Mouse (Mus musculus): Measurements from ENCODE around the gene Rpl3.

Rpl3 gene

DNA sequence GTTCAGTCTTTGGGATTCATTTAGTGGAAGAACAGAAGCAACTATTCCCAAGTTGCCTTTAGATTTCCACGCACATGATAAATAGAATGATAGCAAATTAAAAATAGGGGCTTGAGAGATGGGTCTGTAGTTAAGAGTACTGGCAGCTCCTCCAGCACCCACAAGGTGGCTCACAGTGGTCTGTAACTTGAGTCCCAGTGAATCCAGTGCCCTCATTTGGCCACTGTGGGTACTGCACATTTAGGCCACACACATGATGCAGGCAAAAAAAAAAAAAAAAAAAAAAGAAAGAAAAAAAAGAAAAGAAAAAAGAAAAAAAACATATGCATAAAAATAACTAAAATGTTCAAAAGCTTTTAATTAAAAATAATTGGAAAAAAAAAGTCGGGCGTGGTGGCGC lies 3.0 kb downstream of the Rpl3 start:
- peak; percentile 85 to 95 for DNase-seq (ENCODE audit: low read depth in 2 of 2, low spot score in 2 of 2)

DNA sequence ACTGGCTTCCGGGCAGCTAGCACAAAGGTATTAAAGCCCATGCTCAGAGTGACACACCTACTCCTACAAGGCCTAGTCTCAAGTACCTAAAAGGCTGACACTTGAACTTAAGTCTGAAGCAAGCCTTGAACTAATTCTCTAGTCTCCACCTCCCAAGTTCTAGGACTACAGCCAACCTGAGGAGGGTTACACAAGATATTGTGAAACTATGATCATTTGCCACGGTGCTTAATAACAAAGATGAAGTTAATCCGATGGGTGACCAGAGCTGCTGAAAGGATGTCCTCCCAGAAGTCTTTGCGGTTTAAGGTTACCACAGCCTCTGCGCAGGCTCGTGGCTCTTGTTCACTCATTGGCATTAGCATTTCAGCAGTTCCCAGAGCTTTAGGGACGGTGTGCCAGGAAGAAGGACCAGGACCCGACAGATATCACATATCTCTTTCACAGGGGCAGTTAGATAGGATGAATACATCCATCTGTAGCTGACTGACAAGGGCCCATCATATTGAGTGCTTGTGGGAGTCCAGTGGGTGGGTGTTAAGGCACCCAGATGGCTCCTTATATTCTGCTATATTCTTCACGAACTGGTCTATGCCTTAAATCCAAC lies 4.2 kb downstream of the Rpl3 start:
- no peak for DNase-seq (ENCODE audit: low read depth in 2 of 2, low spot score in 2 of 2)

DNA sequence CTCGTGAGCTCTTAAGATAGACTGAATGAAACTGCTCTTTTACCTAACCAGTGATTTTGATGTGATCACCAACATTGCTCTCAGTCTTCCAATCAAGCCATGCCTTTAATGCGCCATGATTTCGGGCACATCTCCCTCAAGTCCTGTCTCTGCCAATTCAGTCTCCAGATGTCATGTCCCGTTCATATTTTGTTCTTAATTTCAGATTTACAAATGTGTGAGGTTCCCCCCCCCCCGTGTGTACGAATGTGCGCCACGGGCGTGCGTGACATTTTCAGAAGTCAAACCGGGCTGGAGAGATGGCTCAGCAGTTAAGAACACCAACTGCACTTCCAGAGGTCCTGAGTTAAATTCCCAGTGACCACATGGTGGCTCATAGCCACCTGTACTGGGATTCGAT lies 7.9 kb downstream of the Rpl3 start:
- no peak for DNase-seq (ENCODE audit: low read depth in 2 of 2, low spot score in 2 of 2)

DNA sequence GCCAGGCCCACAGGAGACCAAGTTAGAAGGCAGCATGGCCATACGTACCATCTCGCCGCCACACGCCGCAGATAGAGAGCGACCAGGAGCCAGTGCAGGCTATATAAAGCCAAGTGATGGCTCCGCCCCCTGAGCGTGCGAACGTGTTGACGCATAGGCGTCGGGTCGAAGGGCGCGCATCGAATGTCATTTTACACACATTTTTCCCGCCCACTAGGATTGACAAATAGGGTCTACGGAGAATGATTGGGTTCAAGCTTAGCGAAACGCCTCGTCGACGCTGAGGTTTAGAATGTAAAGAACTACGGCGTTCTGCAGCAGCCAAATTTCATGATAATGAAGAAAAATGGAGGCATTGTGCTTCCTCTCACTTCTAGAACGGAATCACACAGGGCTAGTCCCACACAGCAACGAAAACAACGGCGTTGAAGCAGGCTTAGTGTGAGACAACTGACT lies 8.4 kb downstream of the Rpl3 start:
- peak; percentile 99 for DNase-seq (ENCODE audit: low read depth in 2 of 2, low spot score in 2 of 2)

DNA sequence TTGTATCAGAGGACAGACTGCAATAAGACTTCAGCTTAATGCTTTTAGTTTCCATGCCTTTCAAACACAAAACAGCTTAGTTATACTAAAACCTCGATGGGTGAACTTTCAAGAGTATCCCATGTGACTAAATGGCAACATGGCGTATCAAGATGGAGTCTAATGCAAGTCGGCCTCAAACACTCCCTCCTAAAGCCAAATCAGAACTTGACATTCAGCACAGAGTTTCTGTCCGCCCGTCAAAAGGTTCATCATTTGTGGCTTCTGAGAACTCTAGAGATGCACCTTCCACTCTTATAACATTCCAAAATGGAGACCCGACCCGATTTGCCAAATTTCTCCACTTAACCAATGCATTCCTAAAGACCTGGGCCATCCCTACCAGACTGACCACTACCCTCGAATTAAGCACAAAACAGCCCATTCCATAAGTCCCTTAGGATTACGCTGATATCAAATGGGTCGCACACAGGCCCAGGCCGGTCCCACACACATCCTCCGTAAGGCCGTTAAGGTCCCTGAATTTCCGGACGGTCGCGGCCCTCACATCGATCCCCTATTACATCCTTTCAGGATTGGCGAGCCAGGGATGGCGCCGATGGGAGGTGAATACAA lies 8.9 kb downstream of the Rpl3 start:
- peak in 1 of 2 experiments; percentile 27 for DNase-seq (ENCODE audit: low read depth in 2 of 2, low spot score in 2 of 2)

DNA sequence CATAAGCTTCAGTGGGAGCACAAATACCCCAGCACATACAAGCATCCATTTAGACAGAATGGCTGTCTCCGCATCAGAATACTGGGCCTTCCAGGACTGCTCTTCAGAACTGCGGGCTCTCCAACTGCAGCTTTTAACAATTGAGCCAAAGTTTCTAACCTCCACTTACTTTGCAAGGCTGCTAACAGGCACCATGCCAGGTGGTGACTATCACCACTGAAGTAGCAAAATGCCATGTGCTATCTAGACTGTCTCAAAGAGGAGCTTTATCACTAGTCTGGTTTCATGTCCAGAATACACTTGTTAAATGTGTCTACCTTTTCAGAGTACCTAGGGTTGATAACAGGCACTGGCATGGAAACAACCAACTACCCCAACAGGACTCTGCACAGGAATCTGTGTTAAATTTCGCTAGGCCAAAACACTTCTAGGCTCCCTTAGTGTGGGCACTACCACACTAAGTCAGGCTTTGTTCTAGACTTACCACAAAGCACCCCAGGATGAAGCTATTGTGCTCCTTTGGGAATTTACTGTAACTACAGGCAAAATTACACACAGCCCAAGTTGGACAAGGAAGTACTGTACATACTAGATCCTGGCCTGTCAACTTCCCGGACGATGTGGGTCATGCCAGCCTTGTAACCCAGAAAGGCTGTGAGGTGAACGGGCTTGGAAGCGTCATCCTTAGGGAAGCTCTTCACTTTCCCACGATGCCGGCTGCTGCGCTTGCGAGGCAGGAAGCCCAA lies 9.7 kb downstream of the Rpl3 start:
- DNase-seq (ENCODE audit: low read depth in 2 of 2, low spot score in 2 of 2), result no peak

DNA sequence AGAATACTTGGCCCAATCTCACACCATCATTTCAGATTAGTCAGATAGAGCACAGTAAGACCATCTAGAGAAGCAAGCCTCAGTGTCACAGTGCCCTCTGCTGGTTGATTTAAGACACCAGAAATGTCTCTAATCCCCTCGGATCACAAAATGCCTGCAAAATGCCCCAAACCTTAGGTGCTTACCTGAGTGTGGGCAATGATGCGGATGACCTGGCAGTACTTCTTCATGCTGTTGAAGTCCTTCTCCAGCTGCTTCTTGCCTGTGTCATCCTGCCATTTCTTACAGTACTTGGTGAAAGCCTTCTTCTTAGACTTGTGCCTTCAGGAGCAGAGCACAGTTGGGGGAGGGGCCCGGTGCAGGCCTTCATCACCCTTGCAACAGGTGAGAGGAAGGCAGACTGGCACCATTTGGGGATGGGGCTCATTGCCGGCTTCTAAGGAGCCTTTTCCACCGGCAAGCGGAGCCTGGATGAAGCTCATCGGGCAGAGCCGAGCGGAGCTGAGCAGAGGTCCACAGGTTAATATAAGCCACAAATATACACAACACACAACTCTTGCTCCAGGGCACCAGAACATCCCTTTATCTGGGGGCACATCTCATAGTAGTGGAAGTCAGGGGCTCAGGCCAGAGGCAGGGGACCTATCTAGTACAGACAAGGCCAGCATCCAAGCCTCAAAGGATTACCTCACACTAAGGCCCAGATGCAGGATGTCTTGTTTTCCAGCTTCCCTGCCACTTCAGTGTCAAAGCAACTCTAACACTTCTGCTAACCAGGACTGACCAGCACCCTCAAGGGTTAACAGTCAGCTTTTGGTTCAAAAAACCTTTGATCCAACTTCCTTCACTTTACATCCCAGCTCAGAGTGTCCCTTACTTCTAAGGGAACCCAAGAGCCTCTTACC lies 10.7 kb downstream of the Rpl3 start:
- peak; percentile 27 to 58 for DNase-seq (ENCODE audit: low read depth in 2 of 2, low spot score in 2 of 2)

DNA sequence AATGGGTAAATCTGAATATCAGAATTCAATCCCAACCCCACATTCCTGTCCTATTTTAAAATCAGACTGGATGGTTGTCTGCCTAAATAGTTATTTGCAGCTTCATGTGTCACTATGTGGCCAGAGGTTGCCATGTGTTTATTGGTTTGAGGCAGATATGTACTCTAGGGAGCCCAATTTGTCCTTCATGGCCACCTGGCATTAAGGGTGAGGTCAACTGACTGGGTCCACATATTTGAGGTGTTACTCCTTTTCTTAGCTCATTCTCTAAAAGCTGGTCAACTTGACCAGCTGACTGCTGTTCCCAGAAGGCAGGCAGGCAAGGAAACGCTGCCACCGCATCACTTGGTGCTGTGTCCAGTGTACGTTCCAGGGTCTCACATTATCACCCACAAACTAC lies 11.7 kb downstream of the Rpl3 start:
- no peak for DNase-seq (ENCODE audit: low read depth in 2 of 2, low spot score in 2 of 2)

DNA sequence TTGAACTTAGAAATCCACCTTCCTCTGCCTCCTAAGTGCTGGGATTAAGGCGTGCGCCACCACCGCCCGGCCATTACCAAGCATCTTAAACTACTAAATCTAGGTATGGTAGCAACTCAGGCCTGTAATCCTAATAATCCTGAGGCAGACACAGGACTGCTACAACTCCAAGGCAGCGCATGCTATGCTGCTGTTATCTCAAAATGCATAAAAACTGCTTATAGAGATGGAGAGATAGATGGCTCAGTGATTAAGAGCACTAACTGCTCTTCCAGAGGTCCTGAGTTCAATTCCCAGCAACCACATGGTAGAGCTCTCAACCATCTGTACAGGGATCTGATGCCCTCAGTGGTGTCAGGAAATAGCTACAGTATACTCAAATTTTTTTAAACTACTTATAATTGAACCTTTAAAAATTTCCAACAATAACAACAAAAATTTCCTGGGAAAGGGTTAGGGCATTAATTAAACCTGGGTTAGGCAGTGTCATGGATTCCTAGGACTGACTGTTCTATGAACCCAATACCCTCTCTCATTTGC lies 12.5 kb downstream of the Rpl3 start:
- no peak for DNase-seq (ENCODE audit: low read depth in 2 of 2, low spot score in 2 of 2)

DNA sequence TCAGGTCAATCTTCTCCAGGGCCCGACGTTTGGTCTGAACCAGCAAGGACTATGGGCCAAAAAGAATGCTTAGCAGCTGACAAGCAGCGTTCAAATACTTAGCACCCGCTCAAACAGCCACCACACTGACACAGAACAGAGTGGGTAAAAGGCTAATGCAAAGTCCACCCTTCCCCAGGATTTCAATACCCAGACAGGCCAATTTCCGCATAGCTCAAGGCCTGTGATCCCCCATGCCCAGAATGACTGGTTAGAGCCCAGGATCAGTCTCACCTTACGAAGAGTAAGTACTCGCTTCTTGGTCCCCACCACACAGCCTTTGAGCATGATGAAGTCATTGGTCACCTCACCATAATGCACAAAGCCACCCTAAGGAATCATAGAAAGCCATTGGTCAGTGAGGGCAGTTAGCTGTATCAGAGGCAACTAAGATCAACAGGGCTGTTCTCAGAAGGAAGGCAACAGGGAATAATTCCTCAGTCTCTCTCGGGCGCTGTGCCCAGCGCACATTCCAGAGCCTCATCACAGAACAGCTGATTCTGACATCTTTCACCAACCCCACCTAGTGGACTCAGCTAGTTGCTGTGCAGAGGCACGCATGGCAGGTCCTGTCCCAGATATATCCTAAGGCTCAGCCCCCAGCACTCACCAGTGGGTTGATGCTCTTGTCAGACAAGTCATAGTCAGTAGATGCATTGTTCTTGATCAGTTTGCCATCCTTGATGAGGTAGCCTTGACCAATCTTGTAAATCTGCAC lies 13.4 kb downstream of the Rpl3 start:
- no peak for DNase-seq (ENCODE audit: low read depth in 2 of 2, low spot score in 2 of 2)

DNA sequence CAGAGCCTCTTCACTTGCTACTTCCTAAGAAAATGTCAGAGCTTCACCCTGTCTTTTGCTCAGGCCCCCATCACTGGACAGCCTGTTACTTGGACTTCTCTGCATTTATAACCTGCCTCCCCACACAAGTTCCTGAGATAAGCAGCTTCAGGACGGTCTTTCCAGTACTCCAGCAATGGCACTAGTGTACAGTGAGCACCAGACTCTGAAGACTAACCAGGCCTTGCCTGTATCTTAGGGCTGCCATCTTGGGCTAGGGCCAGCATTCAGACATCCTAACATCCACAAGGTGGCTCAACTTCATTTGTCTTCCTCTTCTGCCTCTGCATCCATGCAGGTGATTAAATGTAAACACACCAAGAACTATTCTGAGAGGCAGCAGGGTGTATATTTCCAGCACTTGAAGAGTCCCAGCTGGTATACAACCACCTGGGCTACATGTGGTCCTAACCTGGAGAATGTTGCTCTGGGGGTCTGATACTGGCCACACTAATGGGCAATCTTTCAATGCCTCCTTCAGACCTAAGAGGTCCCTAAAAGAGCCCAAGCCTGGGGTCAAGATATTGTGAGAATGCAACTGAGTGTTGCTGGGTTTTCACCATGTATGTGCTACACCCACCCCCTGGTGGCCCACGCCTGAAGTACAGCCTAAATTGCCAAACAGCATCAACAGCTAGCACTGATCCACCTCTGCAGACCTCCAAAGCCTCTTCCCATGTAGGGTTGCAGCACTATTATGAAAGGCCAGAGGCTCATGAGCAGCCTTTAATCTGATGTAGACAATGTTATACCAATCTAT lies 15.1 kb downstream of the Rpl3 start:
- DNase-seq (ENCODE audit: low read depth in 2 of 2, low spot score in 2 of 2), result peak; percentile 59 to 78

DNA sequence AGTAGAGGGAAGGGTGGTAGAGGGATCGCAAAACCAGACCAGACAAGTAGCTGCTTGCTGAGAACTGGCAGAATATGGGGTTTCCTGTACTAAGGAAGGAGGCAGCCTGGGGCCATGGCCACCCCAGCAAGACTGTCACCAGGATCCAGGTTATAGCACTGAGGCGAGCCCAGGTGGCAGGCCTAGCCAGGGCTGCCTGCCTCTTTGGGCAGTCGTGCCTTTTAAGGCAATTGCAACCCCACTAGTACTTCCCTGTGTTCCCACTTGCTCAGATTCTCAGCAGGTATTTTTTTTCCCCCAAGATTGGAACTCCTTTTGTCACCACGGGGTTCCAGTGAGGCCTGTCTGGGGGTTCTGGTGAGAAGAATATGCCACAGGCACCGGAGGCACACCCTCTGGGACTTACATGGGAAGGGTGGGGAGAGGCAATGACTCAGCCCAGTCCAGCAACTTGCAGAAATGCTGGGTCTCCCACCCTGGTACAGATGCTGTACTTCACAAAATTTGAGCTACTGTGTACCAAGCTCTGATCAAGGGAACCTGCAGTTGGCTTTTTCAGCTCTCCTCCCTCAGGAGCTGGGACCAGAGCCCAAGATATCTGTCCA lies 15.8 kb downstream of the Rpl3 start:
- no peak for DNase-seq (ENCODE audit: low read depth in 2 of 2, low spot score in 2 of 2)

DNA sequence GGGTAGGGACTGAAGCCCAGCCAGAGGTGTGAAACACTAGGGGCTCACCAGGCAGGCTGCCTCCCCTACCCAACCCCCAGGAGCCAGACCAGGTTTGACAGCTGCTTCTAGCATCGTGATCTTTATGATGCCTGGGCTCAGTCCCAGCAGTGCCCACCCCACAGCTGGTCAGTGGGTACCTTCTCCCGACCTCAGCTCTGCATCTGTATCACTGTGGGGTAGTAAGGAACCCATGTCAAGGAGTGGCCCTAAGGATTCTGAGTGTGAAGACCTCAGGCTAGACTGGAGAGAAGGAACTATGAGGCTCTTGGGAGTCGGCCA lies 16.3 kb downstream of the Rpl3 start:
- DNase-seq (ENCODE audit: low read depth in 2 of 2, low spot score in 2 of 2), result no peak

DNA sequence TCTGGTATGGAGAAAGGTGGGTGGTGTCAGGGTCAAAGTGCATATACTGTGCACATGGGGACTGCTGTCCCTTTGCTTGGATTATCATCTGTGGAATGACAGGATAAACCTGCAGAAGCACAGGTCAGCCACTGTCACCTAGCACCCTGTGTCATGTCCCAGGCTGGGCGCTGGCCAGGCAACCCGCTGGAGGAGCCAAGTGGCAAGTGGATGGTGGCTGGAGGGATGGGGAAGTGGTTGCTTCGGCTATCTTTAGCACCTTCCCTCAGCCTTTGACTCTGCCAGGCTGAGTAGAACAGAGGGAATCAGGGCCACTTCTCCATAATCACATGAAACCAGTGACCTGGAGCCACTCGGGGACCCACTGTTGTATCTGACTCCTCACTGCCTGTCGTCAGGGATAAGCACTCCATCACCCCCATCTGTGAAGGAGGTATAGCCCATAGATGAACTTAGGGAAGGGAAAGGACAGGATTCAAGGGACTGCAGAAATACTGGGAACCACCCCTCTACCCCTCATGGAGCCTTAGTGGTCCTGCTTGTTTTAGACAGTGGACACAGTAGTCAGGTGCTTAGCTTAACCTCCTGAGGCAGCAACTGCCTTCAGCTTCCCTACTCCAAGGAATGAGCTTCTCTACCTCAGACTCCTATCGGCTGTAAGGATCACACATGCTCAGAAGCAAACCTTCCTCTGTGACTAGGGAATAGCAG lies 16.9 kb downstream of the Rpl3 start:
- DNase-seq (ENCODE audit: low read depth in 2 of 2, low spot score in 2 of 2), result no peak

DNA sequence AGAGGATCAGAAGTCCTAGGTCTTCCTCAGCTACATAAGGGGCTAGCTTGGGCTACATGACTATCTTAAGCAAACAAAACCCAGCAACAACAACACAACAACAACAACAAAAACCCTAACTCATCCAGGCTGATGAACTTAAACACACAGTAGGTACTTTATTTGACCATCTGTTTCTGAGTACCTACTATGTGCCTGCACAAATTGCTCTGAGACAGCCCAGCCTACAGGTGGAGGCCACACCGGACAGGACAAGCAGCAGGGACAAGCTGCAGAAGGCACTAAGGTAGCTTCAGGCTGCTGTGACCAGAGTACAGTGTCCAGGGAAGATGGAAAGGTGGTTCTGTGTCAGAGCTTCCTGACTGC lies 18.4 kb downstream of the Rpl3 start:
- no peak for DNase-seq (ENCODE audit: low read depth in 2 of 2, low spot score in 2 of 2)

DNA sequence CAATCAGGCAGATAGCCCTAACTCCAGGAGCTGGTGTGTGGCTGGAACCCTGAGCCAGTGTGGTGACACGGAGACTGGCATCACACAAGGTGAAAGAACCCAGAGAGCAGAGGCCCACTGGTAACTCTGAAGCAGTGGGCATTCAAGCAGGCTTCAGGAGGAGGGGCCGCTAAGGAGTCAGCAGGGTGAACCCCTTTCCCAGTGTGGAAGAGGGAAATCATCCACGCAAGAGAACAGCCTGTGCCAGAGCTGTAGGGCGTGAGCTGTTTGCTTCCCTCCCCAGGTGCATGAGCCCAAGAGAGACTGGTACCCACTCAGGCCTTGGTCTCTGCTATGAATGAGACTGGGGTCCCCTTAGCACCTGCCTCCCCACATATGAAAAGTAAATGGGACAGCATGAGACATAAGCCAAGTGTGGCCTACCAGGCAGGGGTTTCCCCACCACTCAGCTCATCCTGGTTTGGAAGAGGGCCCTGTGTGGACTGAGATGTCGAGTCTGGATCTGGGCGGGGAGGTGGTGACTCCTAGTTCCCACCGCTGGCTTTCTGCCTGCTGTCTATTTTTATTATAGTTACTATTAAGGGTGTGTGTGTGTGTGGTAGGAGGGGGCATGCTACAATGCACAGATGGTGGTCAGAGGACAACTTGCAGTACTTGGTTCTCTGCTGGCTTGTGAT lies 19.0 kb downstream of the Rpl3 start:
- no peak for DNase-seq (ENCODE audit: low read depth in 2 of 2, low spot score in 2 of 2)

DNA sequence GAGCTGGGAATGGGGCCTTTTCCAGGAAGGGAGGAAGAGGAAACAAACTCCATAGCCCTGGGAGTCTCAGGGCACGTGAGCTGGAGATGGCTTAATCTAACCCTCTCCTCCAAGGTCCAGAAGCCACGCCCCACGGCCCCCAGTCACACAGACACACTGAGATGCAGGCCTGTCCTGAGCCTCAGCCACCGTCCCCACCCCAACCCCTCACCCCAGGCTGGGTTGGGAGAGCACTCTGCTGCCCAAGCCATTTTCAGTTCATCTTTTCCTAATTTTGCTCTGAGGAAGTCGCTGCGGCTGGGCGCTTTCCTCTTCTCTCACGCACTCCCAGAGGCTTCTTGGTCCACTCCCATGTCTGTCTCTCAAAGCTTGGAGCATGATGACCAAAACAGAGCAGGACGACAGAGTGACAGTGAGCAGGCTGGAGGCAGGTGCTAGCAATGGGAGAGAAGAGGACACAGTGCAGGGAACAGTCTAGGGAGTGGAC lies 19.7 kb downstream of the Rpl3 start:
- no peak for DNase-seq (ENCODE audit: low read depth in 2 of 2, low spot score in 2 of 2)

DNA sequence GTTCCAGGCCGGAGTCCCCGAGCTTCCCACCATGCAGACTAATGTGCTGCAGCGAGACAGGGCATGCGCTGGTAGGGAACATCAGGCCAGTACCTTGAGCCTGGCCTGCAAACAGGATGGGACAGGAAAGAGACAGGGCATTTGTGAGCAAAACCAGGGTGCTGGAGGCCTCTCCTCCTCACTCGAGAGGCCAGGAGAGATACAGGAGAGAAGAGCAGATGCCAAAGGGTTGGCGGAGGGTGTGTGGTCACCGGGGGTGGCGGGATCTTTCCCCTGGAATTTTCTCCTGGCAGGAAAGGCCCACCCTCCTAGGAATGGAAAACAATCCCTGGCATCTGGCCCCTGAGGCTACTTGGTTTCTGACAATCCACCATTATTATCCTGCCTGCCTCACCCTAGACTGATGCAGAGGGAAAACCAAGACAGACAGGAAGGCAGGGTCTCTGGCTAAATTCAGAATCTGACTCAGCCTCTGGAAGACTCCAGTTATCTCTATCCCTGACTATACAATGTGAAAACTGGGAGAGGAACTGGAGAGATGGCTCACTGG lies 21.5 kb downstream of the Rpl3 start:
- DNase-seq (ENCODE audit: low read depth in 2 of 2, low spot score in 2 of 2), result no peak

Data from CD8-positive naive resting alpha-beta T cell, adult 2 months (primary cell).